Mouse (Mus musculus) heart, adult 2 months (tissue): Measurements from ENCODE around the gene Wiz. TPM values are rescaled to one million over a fixed set of nuclear protein-coding genes. Genes with fewer than 3 reads are reported as not detected.

ENCODE experiments used
- DNase-seq, 2 experiments: peaks; one replicate each; pipeline ENCODE4 v3.0.0; 2021
- H3K27ac ChIP-seq: fragments of 200-600 bp; 2 replicates; pipeline ENCODE4 v1.8.1; 2022
- H3K27me3 ChIP-seq: fragments of 200-500 bp; 2 replicates; pipeline ENCODE4 v1.6.1; 2012; ENCODE audit warnings: mild to moderate bottlenecking, low read length, inconsistent platforms, mixed read lengths; ENCODE audit not compliant: control insufficient read depth, insufficient read depth
- H3K36me3 ChIP-seq: fragments of 200-500 bp; 2 replicates; pipeline ENCODE4 v1.6.1; 2012; ENCODE audit warnings: low read length, inconsistent platforms; ENCODE audit not compliant: control insufficient read depth, insufficient read depth
- H3K4me1 ChIP-seq: fragments of 200-500 bp; 2 replicates; pipeline ENCODE4 v1.6.1; 2011; ENCODE audit warnings: low read length; ENCODE audit not compliant: control insufficient read depth, insufficient read depth
- H3K4me3 ChIP-seq: fragments of 200-600 bp; 2 replicates; pipeline ENCODE4 v1.8.1; 2022
- H3K79me2 ChIP-seq: fragments of 200-500 bp; replicated peaks from 2 replicates; pipeline ENCODE4 v1.6.1; 2012; ENCODE audit warnings: mild to moderate bottlenecking, inconsistent platforms, low read length, moderate library complexity, mixed read lengths; ENCODE audit not compliant: control insufficient read depth, insufficient read depth
- H3K9ac ChIP-seq: fragments of 200-500 bp; 2 replicates; pipeline ENCODE4 v1.6.1; 2012; ENCODE audit warnings: low read depth, mild to moderate bottlenecking, control low read depth, inconsistent platforms, low read length, mixed read lengths
- CTCF ChIP-seq: fragments of 200-600 bp; IDR thresholded peaks from 2 replicates; pipeline ENCODE4 v1.8.1; 2022; ENCODE audit warnings: antibody characterized with exemption, mild to moderate bottlenecking, moderate library complexity
- EP300 ChIP-seq: fragments of 200-500 bp; IDR thresholded peaks from 2 replicates; pipeline ENCODE4 v1.6.1; 2011; ENCODE audit warnings: low read depth, low read length, control low read depth; ENCODE audit not compliant: insufficient read depth
- POLR2A ChIP-seq: fragments of 200-500 bp; IDR thresholded peaks from 2 replicates; pipeline ENCODE4 v1.6.1; 2011; ENCODE audit warnings: mild to moderate bottlenecking, low read depth, low read length, control low read depth; ENCODE audit not compliant: insufficient read depth
- WGBS: fragments of 180-500 bp; shearing (Covaris S2); methylation state at CpG from one replicate; pipeline ENCODE4 v1.1.7; 2018; 5-methylcytosine and 5-hydroxymethylcytosine counted together
- intact Hi-C: fragments of 180-260 bp; cut with DNase I; formaldehyde crosslinking; loops from one replicate; pipeline ENCODE4 v1.15.1; 2025
- polyA plus RNA-seq: library from polyadenylated mRNA; depleted of rRNA; stranded (reverse); fragments of >200 nt; gene quantifications from 2 replicates; pipeline ENCODE4 v1.2.3, GENCODE M21; 2012
- total RNA-seq, 2 experiments: library from RNA; stranded (reverse); gene quantifications; 2 replicates each; pipeline ENCODE4 v1.2.3; 2021

Wiz gene
- total and polyA plus RNA-seq, 3 experiments, result 16.0 to 17.2 (median 16.6) TPM

- 57% methylated on average over 7 of the region's 7 CpGs for WGBS
- Histone ChIP-seq H3K36me3 (no peaks in the 10 kb centered on the region), H3K79me2 (no peaks in the 10 kb centered on the region), H3K9ac (peak overlapping the region; percentile 94), H3K4me3 (peak overlapping the region; percentile 72; the same call in 1 of the 2 replicates), H3K27me3 (no peaks in the 10 kb centered on the region), H3K27ac (peak overlapping the region; percentile 92; the same call in 1 of the 2 replicates), H3K4me1 (peaks cover 5% of the 10 kb centered on the region)
- no peak for TF ChIP-seq EP300
- TF ChIP-seq POLR2A, result no peak
- no peak for TF ChIP-seq CTCF
- intact Hi-C loops, result loop anchor here (1.0 to 5.0 kb wide), 3 partner anchors 23 to 106 kb away; partner anchors contain the start of gene Akap8l
- DNase-seq, result peak in 1 of 2 experiments; percentile 19
These were observed 1.3 kb downstream of the Wiz start for GRCm38 (mm10) chr17:32387986-32388369.

- DNase-seq, result peak in 1 of 2 experiments; percentile 34
- no peaks in the 10 kb centered on the region for H3K79me2 ChIP-seq
- H3K27me3 ChIP-seq, result no peaks in the 10 kb centered on the region
- intact Hi-C loops, result loop anchor here (1.0 to 5.0 kb wide), 3 partner anchors 22 to 107 kb away; partner anchors contain the start of gene Akap8l
- H3K4me3 ChIP-seq, result no peak overlapping the region
- H3K4me1 ChIP-seq, result peaks cover 7% of the 10 kb centered on the region
- WGBS, result 76% methylated on average over 9 of the region's 9 CpGs
- TF ChIP-seq POLR2A (no peak), CTCF (peak; percentile 79)
- H3K27ac ChIP-seq, result no peak overlapping the region
- no peak overlapping the region for H3K9ac ChIP-seq
- H3K36me3 ChIP-seq, result no peaks in the 10 kb centered on the region
These were observed 2.4 kb downstream of the Wiz start for GRCm38 (mm10) chr17:32386659-32387432.

GRCm38 (mm10) chr17:32383661-32384060, 5.6 kb downstream of the Wiz start:
- peak overlapping the region; percentile 62 for H3K27ac ChIP-seq
- 54% methylated on average over 5 of the region's 5 CpGs for WGBS
- H3K4me1 ChIP-seq, result peaks cover 7% of the 10 kb centered on the region
- H3K27me3 ChIP-seq, result no peaks in the 10 kb centered on the region
- no peaks in the 10 kb centered on the region for H3K36me3 ChIP-seq
- peak in 1 of 2 experiments; percentile 64 for DNase-seq
- H3K4me3 ChIP-seq, result no peak overlapping the region
- no peak overlapping the region for H3K9ac ChIP-seq
- intact Hi-C loops, result no loop called here
- TF ChIP-seq POLR2A (no peak), CTCF (no peak), EP300 (no peak)
- H3K79me2 ChIP-seq, result no peaks in the 10 kb centered on the region

- H3K79me2 ChIP-seq, result no peaks in the 10 kb centered on the region
- WGBS, result 64% methylated on average over 7 of the region's 7 CpGs
- no peaks in the 10 kb centered on the region for H3K27me3 ChIP-seq
- no peak overlapping the region for H3K4me3 ChIP-seq
- peak in 1 of 2 experiments; percentile 62 for DNase-seq
- intact Hi-C loops, result no loop called here
- no peak overlapping the region for H3K9ac ChIP-seq
- H3K36me3 ChIP-seq, result no peaks in the 10 kb centered on the region
- peaks cover 4% of the 10 kb centered on the region; the same call in 1 of the 2 replicates for H3K4me1 ChIP-seq
- no peak for TF ChIP-seq EP300
- H3K27ac ChIP-seq, result peak overlapping the region; percentile 62; the same call in 1 of the 2 replicates
These were observed 6.7 kb downstream of the Wiz start for GRCm38 (mm10) chr17:32382576-32382975.

- no peak for DNase-seq
- intact Hi-C loops, result loop anchor here (1.0 kb wide), 1 partner anchor 10 kb away; no protein-coding TSS in a partner anchor
These were observed 10.5 kb downstream of the Wiz start for GRCm38 (mm10) chr17:32378786-32379185.

GRCm38 (mm10) chr17:32377137-32377536, 12.1 kb downstream of the Wiz start:
- Histone ChIP-seq H3K79me2 (no peaks in the 10 kb centered on the region), H3K4me3 (no peak overlapping the region), H3K27me3 (no peaks in the 10 kb centered on the region), H3K9ac (no peak overlapping the region), H3K27ac (no peak overlapping the region), H3K4me1 (peaks cover 2% of the 10 kb centered on the region; the same call in 1 of the 2 replicates), H3K36me3 (no peaks in the 10 kb centered on the region)
- WGBS, result 55% methylated on average over 9 of the region's 9 CpGs
- TF ChIP-seq EP300 (0 out of 2 replicates have a peak, but pooled peaks have one; percentile 23), POLR2A (no peak)
- no peak for DNase-seq
- intact Hi-C loops, result no loop called here

More at GRCm38 (mm10) chr17:32378786-32379185, 10.5 kb downstream of the Wiz start:
- 91% methylated on average over 2 of the region's 2 CpGs for WGBS
- Histone ChIP-seq H3K36me3 (no peaks in the 10 kb centered on the region), H3K9ac (no peak overlapping the region), H3K79me2 (no peaks in the 10 kb centered on the region), H3K27ac (no peak overlapping the region), H3K4me1 (peaks cover 4% of the 10 kb centered on the region; the same call in 1 of the 2 replicates), H3K4me3 (no peak overlapping the region), H3K27me3 (no peaks in the 10 kb centered on the region)
- TF ChIP-seq POLR2A (no peak), CTCF (no peak), EP300 (no peak)
